Mouse (Mus musculus): ENCODE measurements around the gene Gm826. TPM values are rescaled to one million over a fixed set of nuclear protein-coding genes. Genes with fewer than 3 reads are reported as not detected.

The Gm826 gene
- 0.42 TPM in 1 of 2 replicates, not detected in the other for polyA plus RNA-seq (2015; fragmentation: Nextera tagmentation; extraction: Ambion mirVana)

DNA sequence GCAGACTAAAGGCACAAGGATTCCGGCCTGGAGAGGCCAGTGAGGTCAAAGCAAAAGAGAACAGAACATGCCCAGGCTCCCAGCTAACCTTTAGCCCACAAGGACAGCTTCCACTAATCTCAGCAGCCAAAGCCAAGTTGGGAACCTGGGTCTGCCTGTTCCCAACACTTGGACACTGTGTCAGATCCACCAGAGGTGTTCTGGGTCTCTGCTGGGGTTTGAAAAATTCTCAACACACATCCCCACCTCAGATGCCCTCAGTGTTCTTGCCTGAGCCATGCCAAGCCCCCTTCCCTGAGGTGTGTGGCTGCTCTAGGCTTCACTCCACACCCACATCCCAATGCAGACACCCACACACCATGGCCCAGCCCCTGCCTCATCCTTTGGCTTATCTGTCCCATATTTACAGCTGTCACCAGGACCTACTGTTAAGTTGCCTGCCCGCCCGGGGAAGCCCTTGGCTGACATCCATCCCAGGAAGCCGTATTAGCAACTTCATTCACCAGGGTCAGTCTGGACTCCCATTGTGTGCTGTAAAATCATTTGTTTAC lies at the start of gene Gm826:
Gene Gm826 (minus strand): TSS at position 52 of the 551 bp plus-strand sequence.
- H3K27ac ChIP-seq (replicated peaks) = no peak within 1 kb of the TSS
- no peak within 1 kb of the TSS for H3K4me2 ChIP-seq
- ATAC-seq (ENCODE audit: low FRiP score) = no peak
- H3K9ac ChIP-seq (replicated peaks) = no peak within 1 kb of the TSS
- no peaks in the 10 kb centered on the region for H3K36me3 ChIP-seq
- peaks cover 5% of the 10 kb centered on the region; the same call in 1 of the 2 replicates for H3K4me1 ChIP-seq
- H3K27me3 ChIP-seq (replicated peaks) = peaks cover 6% of the 10 kb centered on the region; the same call in 1 of the 2 replicates
- no peaks in the 10 kb centered on the region for H3K9me3 ChIP-seq (replicated peaks)
- WGBS = 36% methylated on average over 4 of the region's 4 CpGs
- no peak within 1 kb of the TSS for H3K4me3 ChIP-seq (replicated peaks)

DNA sequence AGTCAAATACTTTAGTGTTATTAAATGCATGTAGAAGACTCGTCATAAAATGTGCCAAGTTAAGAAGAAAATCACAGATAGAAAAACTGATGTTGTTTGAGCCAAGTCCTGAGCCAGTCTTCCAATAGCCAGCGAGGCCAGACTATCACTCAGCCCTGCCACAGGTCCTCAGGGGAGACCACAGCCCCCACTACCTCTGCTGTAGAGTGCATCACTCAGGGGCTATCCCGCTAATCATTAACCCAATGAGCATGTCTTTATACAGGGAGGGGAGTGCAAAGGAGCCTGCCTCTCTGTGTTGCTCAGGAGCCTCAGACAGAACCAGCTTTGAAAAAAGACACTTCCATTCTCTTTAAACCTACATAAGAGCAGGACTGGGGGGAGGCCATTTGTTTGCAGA lies 49.5 kb upstream of the Gm826 start:
- ATAC-seq (ENCODE audit: low FRiP score) = no peak

DNA sequence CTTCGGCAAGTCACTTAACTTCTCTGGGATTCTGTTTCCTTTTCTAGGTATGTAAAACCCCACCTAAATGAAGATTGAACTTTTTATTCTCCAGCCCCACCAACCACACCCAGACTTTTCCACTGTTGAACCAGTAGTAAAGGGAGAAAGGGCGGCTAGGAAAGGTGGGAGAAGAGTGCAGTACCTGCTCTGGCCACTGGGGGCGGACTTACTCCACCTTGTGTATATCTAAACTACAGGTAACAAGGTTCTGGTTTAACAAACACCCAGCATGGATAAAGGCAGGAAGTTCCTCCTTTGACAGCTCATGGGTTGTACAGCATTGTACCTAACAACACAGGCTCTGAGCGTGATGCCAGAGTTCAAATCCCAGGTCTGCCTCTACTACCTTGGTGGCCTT lies 44.3 kb upstream of the Gm826 start:
- Histone ChIP-seq H3K36me3 (no peaks in the 10 kb centered on the region), H3K9ac (replicated peaks) (no peak overlapping the region), H3K4me3 (replicated peaks) (no peak overlapping the region), H3K9me3 (replicated peaks) (no peaks in the 10 kb centered on the region), H3K4me1 (0 out of 2 replicates have a peak, but pooled peaks cover 11% of the 10 kb centered on the region), H3K27me3 (replicated peaks) (peaks cover 88% of the 10 kb centered on the region), H3K4me2 (no peak overlapping the region), H3K27ac (replicated peaks) (no peak overlapping the region)
- ATAC-seq (ENCODE audit: low FRiP score) = no peak
- 42% methylated on average over 4 of the region's 4 CpGs for WGBS

More for the DNA sequence above, 49.5 kb upstream of the Gm826 start:
- no peak overlapping the region for H3K9ac ChIP-seq (replicated peaks)
- no peaks in the 10 kb centered on the region for H3K9me3 ChIP-seq (replicated peaks)
- H3K4me2 ChIP-seq = no peak overlapping the region
- H3K36me3 ChIP-seq = no peaks in the 10 kb centered on the region
- no peak overlapping the region for H3K27ac ChIP-seq (replicated peaks)
- 20% methylated on average over 3 of the region's 3 CpGs for WGBS
- H3K4me3 ChIP-seq (replicated peaks) = no peak overlapping the region
- peaks cover 68% of the 10 kb centered on the region for H3K27me3 ChIP-seq (replicated peaks)
- peaks cover 8% of the 10 kb centered on the region; the same call in 1 of the 2 replicates for H3K4me1 ChIP-seq

DNA sequence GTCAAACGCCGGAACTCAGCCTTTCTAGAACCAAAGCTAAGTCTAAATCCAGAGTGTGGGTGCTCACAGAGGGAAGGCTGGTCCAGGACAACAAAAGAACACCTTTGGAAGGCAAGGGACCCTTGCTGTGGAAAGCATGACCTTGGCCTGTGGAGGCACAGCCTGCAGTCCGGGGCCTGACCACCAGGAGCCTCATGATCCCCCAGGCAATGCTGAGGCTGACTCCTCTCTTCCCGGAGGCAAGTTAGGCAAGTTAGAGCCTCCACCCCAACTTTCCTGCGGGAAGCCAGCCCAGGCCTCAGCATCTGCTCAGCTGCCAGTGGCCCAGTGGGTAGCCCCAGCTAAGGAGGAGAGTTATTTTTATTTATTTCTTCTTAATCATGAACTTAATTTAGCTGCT lies 42.3 kb upstream of the Gm826 start:
- 0 out of 2 replicates have a peak, but pooled peaks cover 5% of the 10 kb centered on the region for H3K4me1 ChIP-seq
- no peak overlapping the region for H3K9ac ChIP-seq (replicated peaks)
- no peaks in the 10 kb centered on the region for H3K9me3 ChIP-seq (replicated peaks)
- no peak overlapping the region for H3K27ac ChIP-seq (replicated peaks)
- peaks cover 92% of the 10 kb centered on the region for H3K27me3 ChIP-seq (replicated peaks)
- no peak overlapping the region for H3K4me3 ChIP-seq (replicated peaks)
- no peaks in the 10 kb centered on the region for H3K36me3 ChIP-seq
- H3K4me2 ChIP-seq = no peak overlapping the region
- WGBS = 37% methylated on average over 5 of the region's 5 CpGs
- no peak for ATAC-seq (ENCODE audit: low FRiP score)

DNA sequence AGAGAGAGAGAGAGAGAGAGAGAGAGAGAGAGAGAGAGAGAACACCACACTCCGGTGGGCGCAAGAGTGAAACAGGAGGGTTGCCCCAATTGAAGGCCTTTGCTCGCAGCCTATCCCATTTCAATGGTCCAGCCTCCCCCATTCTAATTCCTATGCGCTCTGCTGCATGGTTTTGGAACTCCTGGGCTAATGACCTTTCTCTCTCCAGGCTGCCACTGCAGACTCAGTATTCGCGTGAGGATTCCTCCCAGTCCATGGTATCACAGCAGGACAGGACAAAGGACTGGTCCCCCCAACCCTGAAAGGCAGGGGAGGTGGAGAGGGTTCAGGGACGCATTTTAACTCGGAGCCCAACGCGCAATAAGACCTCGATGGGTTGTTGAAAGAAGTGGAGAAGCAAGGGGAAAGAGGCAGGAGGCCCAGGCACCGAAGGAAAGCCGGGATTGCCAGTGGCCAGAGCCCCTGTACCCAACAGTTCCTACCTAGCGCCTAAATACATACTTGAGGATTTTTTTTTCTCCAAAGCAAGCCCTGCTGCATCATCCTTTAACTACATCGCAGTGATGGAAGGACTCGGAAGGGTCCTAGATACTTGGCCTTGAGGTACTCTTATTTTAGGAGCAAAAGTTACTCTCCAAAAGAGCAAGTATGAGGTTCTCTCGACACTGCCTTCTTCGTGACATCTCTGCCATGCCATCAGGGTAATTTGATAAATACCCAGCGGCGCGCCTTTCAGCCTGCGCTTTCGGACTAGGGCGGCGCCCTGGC lies 35.9 kb upstream of the Gm826 start:
- 1% methylated on average over 25 of the region's 25 CpGs for WGBS
- H3K4me3 ChIP-seq (replicated peaks) = no peak overlapping the region
- no peak overlapping the region for H3K9ac ChIP-seq (replicated peaks)
- peaks cover 69% of the 10 kb centered on the region for H3K27me3 ChIP-seq (replicated peaks)
- peak overlapping the region; percentile 98 for H3K4me2 ChIP-seq
- peaks cover 60% of the 10 kb centered on the region for H3K4me1 ChIP-seq
- ATAC-seq (ENCODE audit: low FRiP score) = no peak
- H3K36me3 ChIP-seq = no peaks in the 10 kb centered on the region
- H3K9me3 ChIP-seq (replicated peaks) = no peaks in the 10 kb centered on the region
- H3K27ac ChIP-seq (replicated peaks) = no peak overlapping the region

DNA sequence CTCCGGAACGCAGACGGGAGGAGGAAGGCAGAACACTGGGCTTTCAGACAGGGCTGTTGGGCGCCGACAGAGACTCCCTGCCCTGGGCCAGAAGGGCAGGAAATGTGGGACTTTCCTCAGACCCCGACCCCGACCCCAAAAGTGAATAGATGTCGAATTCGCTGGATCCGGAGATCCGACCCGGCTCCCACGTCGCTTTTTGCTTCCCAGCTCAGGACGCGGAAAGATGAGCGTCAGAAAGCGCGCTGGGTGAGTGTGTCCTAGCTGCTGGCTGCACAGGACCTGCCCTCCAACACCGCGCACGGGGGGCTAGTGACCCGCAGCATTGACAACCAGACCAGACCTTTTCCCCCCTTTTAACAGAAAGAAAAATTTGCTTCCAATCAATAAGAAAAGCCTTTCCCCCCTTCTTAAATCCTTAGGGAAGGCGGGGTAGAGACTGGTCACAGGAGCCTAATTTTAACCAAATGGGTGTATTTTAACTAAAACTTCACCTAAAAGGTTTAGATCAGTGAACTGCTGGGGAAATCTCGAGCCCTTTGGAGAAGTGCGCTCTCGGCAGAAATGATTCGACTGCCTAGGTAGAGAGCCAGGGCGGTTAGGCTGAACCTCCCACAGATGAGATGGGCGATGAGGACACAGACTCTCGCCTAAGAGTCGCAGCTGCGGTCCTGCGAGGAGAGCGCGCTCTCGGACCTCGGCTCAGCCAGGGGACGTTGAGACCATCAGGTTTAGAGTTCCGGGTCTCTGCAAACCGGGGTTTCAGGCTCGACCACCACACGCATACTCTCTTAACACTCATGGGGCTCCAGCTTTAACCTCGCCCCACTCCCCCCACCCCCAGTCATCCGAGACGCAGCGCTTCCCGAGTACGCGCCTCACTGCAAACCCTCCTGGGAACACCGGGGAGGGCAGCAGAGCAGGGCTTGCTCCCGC lies 34.7 kb upstream of the Gm826 start:
- Histone ChIP-seq H3K27me3 (replicated peaks) (peaks cover 61% of the 10 kb centered on the region), H3K27ac (replicated peaks) (no peak overlapping the region), H3K9me3 (replicated peaks) (no peaks in the 10 kb centered on the region), H3K4me3 (replicated peaks) (peak overlapping the region; percentile 57), H3K9ac (replicated peaks) (no peak overlapping the region), H3K36me3 (no peaks in the 10 kb centered on the region), H3K4me2 (peak overlapping the region; percentile 98), H3K4me1 (peaks cover 60% of the 10 kb centered on the region)
- no peak for ATAC-seq (ENCODE audit: low FRiP score)
- 1% methylated on average over 52 of the region's 52 CpGs for WGBS

DNA sequence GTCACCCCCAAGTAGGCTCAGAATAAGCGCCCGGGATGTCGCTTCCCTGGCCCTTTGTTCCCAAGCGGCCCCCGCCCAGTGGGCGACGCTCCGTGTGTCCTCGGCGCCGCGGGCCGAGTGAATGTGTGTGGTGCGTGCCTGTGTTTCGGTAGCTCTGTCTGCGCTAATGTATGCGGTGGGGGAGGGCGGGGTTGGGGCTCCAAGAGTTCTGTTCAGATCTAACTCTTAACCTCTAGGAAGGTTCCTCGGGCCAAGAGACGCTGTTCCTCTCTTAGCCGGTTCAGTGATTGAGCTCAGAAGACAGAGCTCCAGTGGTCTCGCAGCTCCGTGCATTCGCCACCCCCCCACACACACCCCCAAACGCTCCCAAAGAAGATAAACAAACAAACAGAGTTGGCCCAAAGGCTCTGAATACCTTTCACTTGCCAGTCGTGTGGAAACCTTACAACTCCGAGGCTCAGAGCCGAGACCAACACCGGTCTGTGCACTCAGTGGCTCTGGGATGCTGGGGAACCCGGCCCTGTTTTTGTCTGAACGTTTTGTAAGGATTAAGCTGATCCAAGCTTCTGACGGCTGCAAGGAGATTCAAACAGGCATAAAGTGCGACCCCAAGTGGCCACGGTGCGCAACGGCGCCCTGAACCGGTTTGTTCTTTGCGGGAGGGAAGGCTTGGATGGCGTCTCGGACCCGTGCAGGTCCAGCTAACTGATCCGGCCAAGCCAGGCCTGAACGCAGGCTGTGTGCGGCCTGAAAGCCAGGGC lies 33.7 kb upstream of the Gm826 start:
- peak; percentile 79 for ATAC-seq (ENCODE audit: low FRiP score)
- H3K9ac ChIP-seq (replicated peaks) = peak overlapping the region; percentile 67
- WGBS = under 1% methylated on average over 45 of the region's 45 CpGs

DNA sequence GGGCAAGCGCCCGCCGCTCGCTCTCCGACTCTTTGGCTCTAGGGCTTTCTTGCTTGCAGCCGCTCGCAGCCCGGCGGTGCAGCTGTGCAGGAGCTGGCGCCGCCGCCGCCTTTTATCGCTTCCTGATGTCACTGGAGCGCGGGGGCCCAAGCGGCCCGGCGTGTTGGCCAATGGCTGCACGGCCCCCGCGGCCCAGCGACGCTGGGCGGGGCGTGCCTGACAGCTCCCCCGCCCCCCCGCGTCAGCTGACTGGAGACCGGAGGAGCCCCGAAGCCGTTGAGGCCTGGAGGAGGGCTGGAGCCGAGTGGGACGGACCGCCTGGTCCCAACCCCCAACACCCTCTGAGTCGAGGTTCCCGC lies 33.0 kb upstream of the Gm826 start, which contains the start of gene Mafb:
Gene Mafb (minus strand): TSS at position 86 of the 359 bp plus-strand sequence.
- H3K4me2 ChIP-seq = peak within 1 kb of the TSS; percentile 98
- no peaks in the 10 kb centered on the region for H3K36me3 ChIP-seq
- H3K4me3 ChIP-seq (replicated peaks) = peak within 1 kb of the TSS; percentile 57
- H3K4me1 ChIP-seq = peaks cover 60% of the 10 kb centered on the region
- H3K27me3 ChIP-seq (replicated peaks) = peaks cover 59% of the 10 kb centered on the region
- no peaks in the 10 kb centered on the region for H3K9me3 ChIP-seq (replicated peaks)
- H3K9ac ChIP-seq (replicated peaks) = peak within 1 kb of the TSS; percentile 67
- ATAC-seq (ENCODE audit: low FRiP score) = peak; percentile 90
- WGBS = 0% methylated on average over 36 of the region's 37 CpGs
- peak within 1 kb of the TSS; percentile 80 for H3K27ac ChIP-seq (replicated peaks)

More for the DNA sequence above, 33.7 kb upstream of the Gm826 start:
- Histone ChIP-seq H3K36me3 (no peaks in the 10 kb centered on the region), H3K9me3 (replicated peaks) (no peaks in the 10 kb centered on the region), H3K27ac (replicated peaks) (peak overlapping the region; percentile 80), H3K4me3 (replicated peaks) (peak overlapping the region; percentile 57), H3K27me3 (replicated peaks) (peaks cover 59% of the 10 kb centered on the region), H3K4me1 (peaks cover 60% of the 10 kb centered on the region), H3K4me2 (peak overlapping the region; percentile 98)

DNA sequence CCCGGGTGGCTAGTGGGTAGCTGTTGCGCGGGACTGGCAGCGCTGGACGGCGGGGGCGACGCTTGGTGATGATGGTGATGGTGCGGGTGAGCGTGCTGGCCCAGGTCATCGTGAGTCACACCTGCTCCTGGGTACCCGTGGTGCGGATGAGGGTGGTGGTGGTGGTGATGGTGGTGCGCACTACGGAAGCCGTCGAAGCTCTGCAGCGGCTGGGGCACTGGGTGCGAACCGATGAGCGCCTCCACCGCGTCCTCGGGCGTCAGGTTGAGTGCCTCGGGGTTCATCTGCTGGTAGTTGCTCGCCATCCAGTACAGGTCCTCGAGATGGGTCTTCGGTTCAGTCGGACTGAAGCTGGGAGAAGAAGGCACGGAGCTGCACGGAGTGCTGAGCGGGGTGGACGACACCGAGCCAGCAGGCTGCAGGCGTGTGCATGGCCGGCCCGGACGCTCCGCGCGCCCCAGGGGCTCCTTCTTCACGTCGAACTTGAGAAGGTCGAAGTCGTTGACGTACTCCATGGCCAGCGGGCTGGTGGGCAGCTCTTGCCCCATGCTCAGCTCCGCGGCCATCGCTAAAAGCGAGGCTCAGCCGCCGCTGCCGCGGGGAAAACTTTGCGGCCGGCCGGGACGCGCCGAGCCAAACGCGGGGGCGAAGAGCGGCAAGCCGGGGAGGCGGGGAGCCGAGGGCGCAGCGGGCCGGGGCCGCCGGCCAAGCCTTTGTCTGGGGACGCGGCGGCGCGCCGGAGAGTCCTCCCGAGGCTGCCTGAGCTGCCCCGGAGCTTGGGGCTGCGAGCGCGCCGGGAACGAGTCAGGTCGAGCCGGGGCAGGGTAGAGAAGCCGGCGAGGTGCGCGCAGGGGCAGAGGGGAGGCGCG lies 32.4 kb upstream of the Gm826 start:
- H3K9me3 ChIP-seq (replicated peaks) = no peaks in the 10 kb centered on the region
- peak overlapping the region; percentile 57 for H3K4me3 ChIP-seq (replicated peaks)
- H3K27me3 ChIP-seq (replicated peaks) = peaks cover 59% of the 10 kb centered on the region
- peak overlapping the region; percentile 80 for H3K27ac ChIP-seq (replicated peaks)
- peak; percentile 25; the same call in 1 of the 2 replicates for ATAC-seq (ENCODE audit: low FRiP score)
- peaks cover 61% of the 10 kb centered on the region for H3K4me1 ChIP-seq
- under 1% methylated on average over 95 of the region's 95 CpGs for WGBS
- no peaks in the 10 kb centered on the region for H3K36me3 ChIP-seq
- peak overlapping the region; percentile 98 for H3K4me2 ChIP-seq
- H3K9ac ChIP-seq (replicated peaks) = peak overlapping the region; percentile 67

Measured in neural tube, embryonic 15.5 days (tissue).